Mouse (Mus musculus): ENCODE data around the gene Myo1b. TPM values are rescaled to one million over a fixed set of nuclear protein-coding genes. Genes with fewer than 3 reads are reported as not detected.

Gene Myo1b
- polyA plus RNA-seq, 2 experiments, result 53.5 to 107 TPM

GRCm38 (mm10) chr1:51892005-51892404, 23.9 kb downstream of the Myo1b start:
- no peak overlapping the region for H3K9ac ChIP-seq (ENCODE audit: low read depth, low read length, severe bottlenecking)
- no peaks in the 10 kb centered on the region for H3K27me3 ChIP-seq (ENCODE audit: control insufficient read depth, insufficient read depth, low read length)
- DNase-seq (ENCODE audit: low spot score), result no peak
- no peak for TF ChIP-seq POLR2A (IDR thresholded peaks at IDR 0.05; ENCODE audit: borderline replicate concordance, extremely low read depth, insufficient read depth, insufficient read length)
- no peaks in the 10 kb centered on the region for H3K36me3 ChIP-seq (ENCODE audit: control insufficient read depth, insufficient read depth, low read length)
- H3K4me3 ChIP-seq (replicated peaks; ENCODE audit: low read length), result no peak overlapping the region
- 92% methylated on average over 4 of the region's 4 CpGs for WGBS
- H3K9me3 ChIP-seq (ENCODE audit: control insufficient read depth, low read length), result no peaks in the 10 kb centered on the region
- no peak overlapping the region for H3K4me2 ChIP-seq (replicated peaks; ENCODE audit: low read depth, low read length, severe bottlenecking)
- H3K27ac ChIP-seq (replicated peaks; ENCODE audit: low read depth, low read length), result no peak overlapping the region
- ATAC-seq (ENCODE audit: low FRiP score, low read depth), result no peak
- peaks cover 58% of the 10 kb centered on the region for H3K4me1 ChIP-seq (ENCODE audit: control insufficient read depth, insufficient read depth, low read length)

GRCm38 (mm10) chr1:51888046-51888813, 27.6 kb downstream of the Myo1b start:
- H3K27ac ChIP-seq (replicated peaks; ENCODE audit: low read depth, low read length), result no peak overlapping the region
- H3K36me3 ChIP-seq (ENCODE audit: control insufficient read depth, insufficient read depth, low read length), result no peaks in the 10 kb centered on the region
- no peak for ATAC-seq (ENCODE audit: low FRiP score, low read depth)
- H3K4me3 ChIP-seq (replicated peaks; ENCODE audit: low read length), result no peak overlapping the region
- H3K4me2 ChIP-seq (replicated peaks; ENCODE audit: low read depth, low read length, severe bottlenecking), result no peak overlapping the region
- H3K4me1 ChIP-seq (ENCODE audit: control insufficient read depth, insufficient read depth, low read length), result peaks cover 45% of the 10 kb centered on the region
- no peak for DNase-seq (ENCODE audit: low spot score)
- H3K9me3 ChIP-seq (ENCODE audit: control insufficient read depth, low read length), result no peaks in the 10 kb centered on the region
- WGBS, result 69% methylated on average over 9 of the region's 9 CpGs
- TF ChIP-seq POLR2A (IDR thresholded peaks at IDR 0.05; ENCODE audit: borderline replicate concordance, extremely low read depth, insufficient read depth, insufficient read length), result no peak
- no peak overlapping the region for H3K9ac ChIP-seq (ENCODE audit: low read depth, low read length, severe bottlenecking)
- no peaks in the 10 kb centered on the region for H3K27me3 ChIP-seq (ENCODE audit: control insufficient read depth, insufficient read depth, low read length)

- 70% methylated on average over 8 of the region's 8 CpGs for WGBS
- DNase-seq (ENCODE audit: low spot score), result no peak
- no peak for ATAC-seq (ENCODE audit: low FRiP score, low read depth)
Observed at GRCm38 (mm10) chr1:51885356-51885983, 30.4 kb downstream of the Myo1b start.

GRCm38 (mm10) chr1:51883211-51883610, 32.7 kb downstream of the Myo1b start:
- Histone ChIP-seq H3K27me3 (ENCODE audit: control insufficient read depth, insufficient read depth, low read length) (no peaks in the 10 kb centered on the region), H3K27ac (replicated peaks; ENCODE audit: low read depth, low read length) (no peak overlapping the region), H3K9me3 (ENCODE audit: control insufficient read depth, low read length) (no peaks in the 10 kb centered on the region), H3K36me3 (ENCODE audit: control insufficient read depth, insufficient read depth, low read length) (peaks cover 15% of the 10 kb centered on the region), H3K4me1 (ENCODE audit: control insufficient read depth, insufficient read depth, low read length) (peaks cover 34% of the 10 kb centered on the region), H3K4me2 (replicated peaks; ENCODE audit: low read depth, low read length, severe bottlenecking) (no peak overlapping the region), H3K4me3 (replicated peaks; ENCODE audit: low read length) (no peak overlapping the region), H3K9ac (ENCODE audit: low read depth, low read length, severe bottlenecking) (no peak overlapping the region)
- no peak for DNase-seq (ENCODE audit: low spot score)
- ATAC-seq (ENCODE audit: low FRiP score, low read depth), result no peak
- WGBS, result 98% methylated on average over 2 of the region's 2 CpGs
- no peak for TF ChIP-seq POLR2A (IDR thresholded peaks at IDR 0.05; ENCODE audit: borderline replicate concordance, extremely low read depth, insufficient read depth, insufficient read length)

More at GRCm38 (mm10) chr1:51885356-51885983, 30.4 kb downstream of the Myo1b start:
- H3K9ac ChIP-seq (ENCODE audit: low read depth, low read length, severe bottlenecking), result no peak overlapping the region
- no peak overlapping the region for H3K4me2 ChIP-seq (replicated peaks; ENCODE audit: low read depth, low read length, severe bottlenecking)
- no peaks in the 10 kb centered on the region for H3K27me3 ChIP-seq (ENCODE audit: control insufficient read depth, insufficient read depth, low read length)
- peaks cover 15% of the 10 kb centered on the region for H3K36me3 ChIP-seq (ENCODE audit: control insufficient read depth, insufficient read depth, low read length)
- H3K4me3 ChIP-seq (replicated peaks; ENCODE audit: low read length), result no peak overlapping the region
- TF ChIP-seq POLR2A (IDR thresholded peaks at IDR 0.05; ENCODE audit: borderline replicate concordance, extremely low read depth, insufficient read depth, insufficient read length), result no peak
- H3K4me1 ChIP-seq (ENCODE audit: control insufficient read depth, insufficient read depth, low read length), result peaks cover 25% of the 10 kb centered on the region
- H3K27ac ChIP-seq (replicated peaks; ENCODE audit: low read depth, low read length), result no peak overlapping the region
- H3K9me3 ChIP-seq (ENCODE audit: control insufficient read depth, low read length), result no peaks in the 10 kb centered on the region

GRCm38 (mm10) chr1:51882752-51883151, 33.1 kb downstream of the Myo1b start:
- DNase-seq (ENCODE audit: low spot score) (no peak), ATAC-seq (ENCODE audit: low FRiP score, low read depth) (no peak)
- TF ChIP-seq POLR2A (IDR thresholded peaks at IDR 0.05; ENCODE audit: borderline replicate concordance, extremely low read depth, insufficient read depth, insufficient read length), result no peak
- Histone ChIP-seq H3K4me3 (replicated peaks; ENCODE audit: low read length) (no peak overlapping the region), H3K4me2 (replicated peaks; ENCODE audit: low read depth, low read length, severe bottlenecking) (no peak overlapping the region), H3K9me3 (ENCODE audit: control insufficient read depth, low read length) (no peaks in the 10 kb centered on the region), H3K36me3 (ENCODE audit: control insufficient read depth, insufficient read depth, low read length) (peaks cover 15% of the 10 kb centered on the region), H3K4me1 (ENCODE audit: control insufficient read depth, insufficient read depth, low read length) (peaks cover 34% of the 10 kb centered on the region), H3K27me3 (ENCODE audit: control insufficient read depth, insufficient read depth, low read length) (no peaks in the 10 kb centered on the region), H3K27ac (replicated peaks; ENCODE audit: low read depth, low read length) (no peak overlapping the region), H3K9ac (ENCODE audit: low read depth, low read length, severe bottlenecking) (no peak overlapping the region)
- 95% methylated on average over 10 of the region's 10 CpGs for WGBS

Data from limb, embryonic 14.5 days (tissue).